Mouse (Mus musculus) C2C12 (cell line): ENCODE results near the gene Gm49337.

Experiments used
- CTCF ChIP-seq: IDR thresholded peaks from one replicate; pipeline ENCODE4 v1.5.1; 2011; ENCODE audit not compliant: control insufficient read depth, insufficient read depth, insufficient read length
- MAX ChIP-seq: IDR thresholded peaks from one replicate; pipeline ENCODE4 v1.6.1; 2011; ENCODE audit warnings: mild to moderate bottlenecking, control low read depth
- MYOD1 ChIP-seq: IDR thresholded peaks from one replicate; pipeline ENCODE4 v1.6.1; 2011; ENCODE audit warnings: low read depth; ENCODE audit not compliant: control insufficient read depth, insufficient read length
- USF1 ChIP-seq: IDR thresholded peaks from one replicate; pipeline ENCODE4 v1.6.1; 2011; ENCODE audit warnings: low read depth, mild to moderate bottlenecking, control low read depth, moderate library complexity

- TF ChIP-seq MYOD1 (no peak), MAX (no peak), USF1 (no peak), CTCF (no peak)
These were observed 4.0 kb downstream of the Gm49337 start for GRCm38 (mm10) chr4:116177140-116177539.
